Mouse (Mus musculus): ENCODE data around the gene Serpina9. TPM values are rescaled to one million over a fixed set of nuclear protein-coding genes. Genes with fewer than 3 reads are reported as not detected.

Serpina9 gene
- polyA plus RNA-seq, 1 experiment from 2014 or later, result 0.32 TPM

- Histone ChIP-seq H3K36me3 (no peaks in the 10 kb centered on the region), H3K4me2 (no peak overlapping the region), H3K4me1 (replicated peaks) (no peaks in the 10 kb centered on the region), H3K9ac (no peak overlapping the region), H3K27ac (replicated peaks) (no peak overlapping the region), H3K4me3 (no peak overlapping the region), H3K9me3 (no peaks in the 10 kb centered on the region), H3K27me3 (no peaks in the 10 kb centered on the region)
- WGBS, result 44% methylated on average over 8 of the region's 8 CpGs
- no peak for ATAC-seq (ENCODE audit: low FRiP score, low read depth)
These were observed 16.4 kb upstream of the Serpina9 start for GRCm38 (mm10) chr12:104029986-104030385.

DNA sequence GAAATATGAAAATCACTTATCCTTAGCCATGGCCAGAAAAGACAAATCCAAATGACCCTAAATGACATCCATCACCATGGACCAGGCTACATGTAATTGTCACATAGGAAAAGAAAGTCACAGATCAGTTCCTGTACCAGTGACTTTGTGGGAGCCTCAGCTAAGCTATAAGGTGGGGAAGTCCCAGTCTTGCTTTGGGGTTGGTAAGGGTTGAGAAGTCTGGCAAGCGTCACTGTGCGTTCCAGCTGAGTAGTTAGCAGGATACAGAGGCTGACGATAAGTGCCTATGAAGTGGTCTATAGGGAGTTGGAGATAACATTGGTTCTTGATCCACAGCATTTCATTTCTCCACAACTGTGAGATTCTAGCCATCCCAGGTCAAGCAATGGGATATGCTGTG, 1.7 kb upstream of the Serpina9 start:
- Histone ChIP-seq H3K27ac (replicated peaks) (no peak overlapping the region), H3K9me3 (no peaks in the 10 kb centered on the region), H3K4me3 (no peak overlapping the region), H3K4me2 (no peak overlapping the region), H3K4me1 (replicated peaks) (no peaks in the 10 kb centered on the region), H3K36me3 (no peaks in the 10 kb centered on the region), H3K9ac (no peak overlapping the region), H3K27me3 (no peaks in the 10 kb centered on the region)
- ATAC-seq (ENCODE audit: low FRiP score, low read depth), result no peak
- 81% methylated on average over 3 of the region's 3 CpGs for WGBS

DNA sequence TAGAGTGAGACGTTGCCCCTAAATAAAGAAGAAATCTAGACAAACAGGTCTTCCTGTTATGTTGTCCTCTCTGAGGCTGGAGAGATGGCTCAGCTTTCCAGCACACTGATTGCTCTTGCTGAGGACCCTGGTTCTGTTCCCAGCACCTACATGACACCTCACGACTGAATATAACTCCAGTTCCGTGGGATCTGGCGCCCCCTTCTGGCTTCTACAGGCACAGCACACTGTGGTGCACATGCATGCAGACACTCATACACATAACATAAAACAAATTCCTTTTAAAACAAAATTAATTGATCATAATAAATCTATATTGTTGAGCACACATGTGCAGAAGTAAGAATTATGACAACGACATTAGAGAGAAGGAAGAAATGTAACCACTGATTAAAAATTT, 8.9 kb downstream of the Serpina9 start:
- Histone ChIP-seq H3K4me2 (no peak overlapping the region), H3K9me3 (no peaks in the 10 kb centered on the region), H3K4me1 (replicated peaks) (no peaks in the 10 kb centered on the region), H3K36me3 (no peaks in the 10 kb centered on the region), H3K9ac (no peak overlapping the region), H3K4me3 (no peak overlapping the region), H3K27me3 (no peaks in the 10 kb centered on the region), H3K27ac (replicated peaks) (no peak overlapping the region)
- 82% methylated on average over 5 of the region's 5 CpGs for WGBS
- no peak for ATAC-seq (ENCODE audit: low FRiP score, low read depth)

- no peaks in the 10 kb centered on the region for H3K4me1 ChIP-seq (replicated peaks)
- H3K9ac ChIP-seq, result no peak overlapping the region
- 72% methylated on average over 4 of the region's 4 CpGs for WGBS
- H3K4me2 ChIP-seq, result no peak overlapping the region
- ATAC-seq (ENCODE audit: low FRiP score, low read depth), result no peak
- H3K4me3 ChIP-seq, result no peak overlapping the region
- no peaks in the 10 kb centered on the region for H3K27me3 ChIP-seq
- H3K9me3 ChIP-seq, result no peaks in the 10 kb centered on the region
- no peaks in the 10 kb centered on the region for H3K36me3 ChIP-seq
- H3K27ac ChIP-seq (replicated peaks), result no peak overlapping the region
These were observed 10.3 kb downstream of the Serpina9 start for GRCm38 (mm10) chr12:104003238-104003612.

GRCm38 (mm10) chr12:104002569-104003237, 10.9 kb downstream of the Serpina9 start:
- no peaks in the 10 kb centered on the region for H3K4me1 ChIP-seq (replicated peaks)
- no peak overlapping the region for H3K27ac ChIP-seq (replicated peaks)
- H3K9me3 ChIP-seq, result no peaks in the 10 kb centered on the region
- WGBS, result 78% methylated on average over 10 of the region's 10 CpGs
- no peak overlapping the region for H3K4me2 ChIP-seq
- H3K36me3 ChIP-seq, result no peaks in the 10 kb centered on the region
- ATAC-seq (ENCODE audit: low FRiP score, low read depth), result no peak
- H3K9ac ChIP-seq, result no peak overlapping the region
- H3K4me3 ChIP-seq, result no peak overlapping the region
- H3K27me3 ChIP-seq, result no peaks in the 10 kb centered on the region

GRCm38 (mm10) chr12:104000594-104000993, 13.0 kb downstream of the Serpina9 start:
- H3K4me1 ChIP-seq (replicated peaks), result no peaks in the 10 kb centered on the region
- no peak for ATAC-seq (ENCODE audit: low FRiP score, low read depth)
- no peaks in the 10 kb centered on the region for H3K27me3 ChIP-seq
- no peaks in the 10 kb centered on the region for H3K36me3 ChIP-seq
- no peak overlapping the region for H3K9ac ChIP-seq
- WGBS, result 92% methylated on average over 3 of the region's 3 CpGs
- no peak overlapping the region for H3K4me2 ChIP-seq
- H3K9me3 ChIP-seq, result no peaks in the 10 kb centered on the region
- no peak overlapping the region for H3K4me3 ChIP-seq
- no peak overlapping the region for H3K27ac ChIP-seq (replicated peaks)

GRCm38 (mm10) chr12:103999611-104000010, 13.9 kb downstream of the Serpina9 start:
- H3K9me3 ChIP-seq, result no peaks in the 10 kb centered on the region
- H3K4me2 ChIP-seq, result no peak overlapping the region
- WGBS, result 62% methylated on average over 8 of the region's 8 CpGs
- no peaks in the 10 kb centered on the region for H3K4me1 ChIP-seq (replicated peaks)
- no peak for ATAC-seq (ENCODE audit: low FRiP score, low read depth)
- H3K4me3 ChIP-seq, result no peak overlapping the region
- H3K9ac ChIP-seq, result no peak overlapping the region
- H3K27me3 ChIP-seq, result no peaks in the 10 kb centered on the region
- no peak overlapping the region for H3K27ac ChIP-seq (replicated peaks)
- H3K36me3 ChIP-seq, result no peaks in the 10 kb centered on the region

GRCm38 (mm10) chr12:103996513-103996912, 17.0 kb downstream of the Serpina9 start:
- no peaks in the 10 kb centered on the region for H3K9me3 ChIP-seq
- no peaks in the 10 kb centered on the region for H3K36me3 ChIP-seq
- no peaks in the 10 kb centered on the region for H3K4me1 ChIP-seq (replicated peaks)
- H3K4me2 ChIP-seq, result no peak overlapping the region
- no peak overlapping the region for H3K9ac ChIP-seq
- WGBS, result 75% methylated on average over 2 of the region's 2 CpGs
- no peak overlapping the region for H3K27ac ChIP-seq (replicated peaks)
- no peak for ATAC-seq (ENCODE audit: low FRiP score, low read depth)
- H3K4me3 ChIP-seq, result no peak overlapping the region
- H3K27me3 ChIP-seq, result no peaks in the 10 kb centered on the region

DNA sequence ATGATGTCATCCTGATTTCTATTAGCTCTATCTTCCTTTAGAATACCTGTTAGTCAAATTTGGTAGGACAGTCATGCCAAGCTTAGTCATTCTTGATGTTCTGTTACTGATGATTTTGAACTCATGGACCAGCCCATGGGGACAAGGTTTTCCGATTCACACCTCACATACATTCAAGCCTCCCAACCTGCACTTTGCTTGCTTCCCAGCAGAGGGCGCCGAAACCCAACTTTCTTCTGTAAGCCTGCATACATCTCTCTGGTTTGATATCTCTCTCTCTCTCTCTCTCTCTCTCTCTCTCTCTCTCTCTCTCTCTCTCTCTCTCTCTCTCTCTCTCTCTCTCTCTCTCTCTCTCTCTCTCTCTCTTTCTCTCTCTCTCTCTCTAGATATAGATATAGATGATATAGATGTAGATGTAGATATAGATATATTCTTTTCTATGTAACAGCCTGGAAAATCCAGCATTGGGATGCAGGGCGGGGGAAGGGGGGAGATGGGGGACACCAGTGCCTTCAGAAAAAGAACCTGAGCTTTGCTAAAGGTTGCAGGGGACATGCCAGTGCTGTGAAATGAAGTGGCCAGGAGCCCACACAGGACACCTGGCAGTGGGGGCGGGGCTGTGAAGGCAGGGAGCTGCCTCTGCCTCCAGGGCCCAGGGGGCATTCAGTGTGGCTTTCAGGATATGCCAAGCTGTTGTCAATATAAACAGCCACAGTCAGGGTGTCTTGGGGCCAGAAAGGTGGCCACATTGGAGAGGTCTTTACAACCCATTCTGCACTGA, 18.1 kb downstream of the Serpina9 start:
- no peaks in the 10 kb centered on the region for H3K36me3 ChIP-seq
- H3K4me1 ChIP-seq (replicated peaks), result no peaks in the 10 kb centered on the region
- WGBS, result 44% methylated on average over 5 of the region's 5 CpGs
- H3K9ac ChIP-seq, result no peak overlapping the region
- H3K4me3 ChIP-seq, result no peak overlapping the region
- H3K9me3 ChIP-seq, result no peaks in the 10 kb centered on the region
- H3K27me3 ChIP-seq, result no peaks in the 10 kb centered on the region
- peak; percentile 55; the same call in 1 of the 2 replicates for ATAC-seq (ENCODE audit: low FRiP score, low read depth)
- no peak overlapping the region for H3K4me2 ChIP-seq
- H3K27ac ChIP-seq (replicated peaks), result no peak overlapping the region

GRCm38 (mm10) chr12:103992945-103993344, 20.6 kb downstream of the Serpina9 start:
- Histone ChIP-seq H3K27ac (replicated peaks) (no peak overlapping the region), H3K4me2 (no peak overlapping the region), H3K4me3 (no peak overlapping the region), H3K27me3 (no peaks in the 10 kb centered on the region), H3K36me3 (no peaks in the 10 kb centered on the region), H3K4me1 (replicated peaks) (no peaks in the 10 kb centered on the region), H3K9ac (no peak overlapping the region), H3K9me3 (no peaks in the 10 kb centered on the region)
- WGBS, result 84% methylated on average over 7 of the region's 7 CpGs
- ATAC-seq (ENCODE audit: low FRiP score, low read depth), result no peak

DNA sequence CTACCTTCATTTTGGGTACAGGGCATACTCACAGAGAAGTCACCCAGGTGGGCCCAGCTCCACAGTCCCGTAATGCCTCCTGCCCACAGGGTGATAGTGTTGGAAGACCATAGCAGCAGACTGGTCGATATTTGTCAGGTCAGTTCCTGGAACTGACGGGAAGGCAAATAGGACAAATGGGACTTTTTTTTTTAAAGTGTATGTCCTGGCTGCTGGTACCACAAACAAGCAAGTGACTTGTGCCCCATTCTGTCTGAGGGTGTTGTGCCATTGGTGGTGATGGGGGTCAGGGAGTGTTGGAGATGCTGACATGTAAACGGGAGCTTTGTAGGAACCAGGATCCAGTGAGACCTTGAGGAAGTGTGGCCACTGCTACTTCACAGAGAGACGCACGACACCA, 23.7 kb downstream of the Serpina9 start, which contains the start of gene Serpina11:
Serpina11 (minus strand) TSS at position 101 of the 400 bp plus-strand sequence.
- no peak within 1 kb of the TSS for H3K4me3 ChIP-seq
- no peak within 1 kb of the TSS for H3K4me2 ChIP-seq
- no peak within 1 kb of the TSS for H3K9ac ChIP-seq
- WGBS, result 92% methylated on average over 6 of the region's 6 CpGs
- H3K4me1 ChIP-seq (replicated peaks), result no peaks in the 10 kb centered on the region
- no peaks in the 10 kb centered on the region for H3K27me3 ChIP-seq
- H3K36me3 ChIP-seq, result no peaks in the 10 kb centered on the region
- ATAC-seq (ENCODE audit: low FRiP score, low read depth), result no peak
- H3K9me3 ChIP-seq, result no peaks in the 10 kb centered on the region
- no peak within 1 kb of the TSS for H3K27ac ChIP-seq (replicated peaks)

DNA sequence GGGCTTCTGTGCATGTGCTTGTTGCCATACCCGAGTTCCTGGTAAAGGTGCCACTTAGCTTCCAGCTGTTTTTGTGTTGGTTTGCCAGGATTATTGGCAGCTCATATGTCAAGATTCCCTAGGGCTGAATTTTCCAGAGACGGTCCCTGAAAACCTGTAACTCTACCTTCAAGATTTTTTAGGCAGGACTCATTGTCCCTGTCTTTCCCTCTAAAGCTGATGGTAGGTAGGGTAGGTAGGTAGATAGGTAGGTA, 24.1 kb downstream of the Serpina9 start:
- no peak for ATAC-seq (ENCODE audit: low FRiP score, low read depth)
- no peaks in the 10 kb centered on the region for H3K36me3 ChIP-seq
- no peak overlapping the region for H3K4me2 ChIP-seq
- 73% methylated on average over 2 of the region's 2 CpGs for WGBS
- no peak overlapping the region for H3K27ac ChIP-seq (replicated peaks)
- H3K9ac ChIP-seq, result no peak overlapping the region
- H3K4me3 ChIP-seq, result no peak overlapping the region
- H3K9me3 ChIP-seq, result no peaks in the 10 kb centered on the region
- no peaks in the 10 kb centered on the region for H3K27me3 ChIP-seq
- no peaks in the 10 kb centered on the region for H3K4me1 ChIP-seq (replicated peaks)

All from hindbrain, embryonic 15.5 days (tissue).